Mouse (Mus musculus) layer of hippocampus, adult 9-10 months (tissue): ENCODE measurements around the gene Pax5.

Experiments used
- DNase-seq: peaks from one replicate; pipeline ENCODE4 v3.0.0; 2022; ENCODE audit warnings: low spot score

Pax5 gene

GRCm38 (mm10) chr4:44542101-44542500, 168.2 kb downstream of the Pax5 start:
- no peak for DNase-seq

- no peak for DNase-seq
Observed at GRCm38 (mm10) chr4:44538488-44538887, 171.8 kb downstream of the Pax5 start.

- DNase-seq: no peak
Observed at GRCm38 (mm10) chr4:44536794-44537193, 173.5 kb downstream of the Pax5 start.

GRCm38 (mm10) chr4:44535646-44536045, 174.6 kb downstream of the Pax5 start:
- no peak for DNase-seq

- DNase-seq: no peak
Observed at GRCm38 (mm10) chr4:44533286-44533685, 177.0 kb downstream of the Pax5 start.

- DNase-seq: no peak
Observed at GRCm38 (mm10) chr4:44532731-44533130, 177.6 kb downstream of the Pax5 start.

GRCm38 (mm10) chr4:44525336-44525735, 185.0 kb downstream of the Pax5 start:
- DNase-seq: no peak

GRCm38 (mm10) chr4:44518923-44519322, 191.4 kb downstream of the Pax5 start:
- DNase-seq: no peak

GRCm38 (mm10) chr4:44513981-44514380, 196.3 kb downstream of the Pax5 start:
- no peak for DNase-seq

- no peak for DNase-seq
Observed at GRCm38 (mm10) chr4:44511682-44512081, 198.6 kb downstream of the Pax5 start.

- no peak for DNase-seq
Observed at GRCm38 (mm10) chr4:44508386-44509226, 201.7 kb downstream of the Pax5 start.

- DNase-seq: no peak
Observed at GRCm38 (mm10) chr4:44507861-44508260, 202.4 kb downstream of the Pax5 start.

GRCm38 (mm10) chr4:44504998-44505397, 205.3 kb downstream of the Pax5 start:
- no peak for DNase-seq

- DNase-seq: no peak
Observed at GRCm38 (mm10) chr4:44502196-44502867, 208.0 kb downstream of the Pax5 start.

GRCm38 (mm10) chr4:44498156-44498555, 212.1 kb downstream of the Pax5 start:
- DNase-seq: no peak

GRCm38 (mm10) chr4:44495836-44496235, 214.5 kb downstream of the Pax5 start:
- no peak for DNase-seq

GRCm38 (mm10) chr4:44493756-44494155, 216.5 kb downstream of the Pax5 start:
- DNase-seq: no peak

GRCm38 (mm10) chr4:44490872-44491271, 219.4 kb downstream of the Pax5 start:
- DNase-seq: no peak

- no peak for DNase-seq
Observed at GRCm38 (mm10) chr4:44488702-44489101, 221.6 kb downstream of the Pax5 start.

GRCm38 (mm10) chr4:44488219-44488618, 222.1 kb downstream of the Pax5 start:
- no peak for DNase-seq

- no peak for DNase-seq
Observed at GRCm38 (mm10) chr4:44482851-44483250, 227.4 kb downstream of the Pax5 start.

GRCm38 (mm10) chr4:44479755-44480154, 230.5 kb downstream of the Pax5 start:
- DNase-seq: no peak
